Mouse (Mus musculus) embryonic facial prominence, embryonic 14.5 days (tissue): ENCODE data around the gene Theg. TPM values are rescaled to one million over a fixed set of nuclear protein-coding genes. Genes with fewer than 3 reads are reported as not detected.

Experiments used
- ATAC-seq: fragments of 200-750 bp; cut with Nextera tagmentation; 2 replicates; pipeline ENCODE4 v1.8.0; 2017; ENCODE audit warnings: low read depth, moderate number of reproducible peaks, moderate TSS enrichment
- DNase-seq: peaks from one replicate; pipeline ENCODE4 v3.0.0-alpha.2; 2015; ENCODE audit warnings: low spot score
- H3K27ac ChIP-seq: fragments of 300-500 bp; sonication (generic); replicated peaks from 2 replicates; pipeline ENCODE4 v1.5.1; 2014; ENCODE audit warnings: low read depth, mild to moderate bottlenecking, low read length, moderate library complexity
- H3K27me3 ChIP-seq: fragments of 300-500 bp; sonication (generic); replicated peaks from 2 replicates; pipeline ENCODE4 v1.6.1; 2014; ENCODE audit warnings: low read length; ENCODE audit not compliant: control insufficient read depth, insufficient read depth
- H3K36me3 ChIP-seq: fragments of 300-500 bp; sonication (generic); 2 replicates; pipeline ENCODE4 v1.6.1; 2014; ENCODE audit warnings: low read length, mixed read lengths; ENCODE audit not compliant: control insufficient read depth, insufficient read depth
- H3K4me1 ChIP-seq: fragments of 300-500 bp; sonication (generic); 2 replicates; pipeline ENCODE4 v1.6.1; 2014; ENCODE audit warnings: antibody characterized with exemption, low read length; ENCODE audit not compliant: control insufficient read depth, insufficient read depth
- H3K4me2 ChIP-seq: fragments of 300-500 bp; sonication (generic); 2 replicates; pipeline ENCODE4 v1.6.1; 2014; ENCODE audit warnings: low read depth, mild to moderate bottlenecking, low read length, moderate library complexity, mixed read lengths
- H3K4me3 ChIP-seq: fragments of 300-500 bp; sonication (generic); 2 replicates; pipeline ENCODE4 v1.5.1; 2014; ENCODE audit warnings: low read depth, mild to moderate bottlenecking, low read length
- H3K9ac ChIP-seq: fragments of 300-500 bp; sonication (generic); 2 replicates; pipeline ENCODE4 v1.6.1; 2014; ENCODE audit warnings: low read depth, mild to moderate bottlenecking, low read length, moderate library complexity, mixed read lengths
- H3K9me3 ChIP-seq: fragments of 300-500 bp; sonication (generic); 2 replicates; pipeline ENCODE4 v1.6.1; 2016; ENCODE audit warnings: low read length; ENCODE audit not compliant: control insufficient read depth
- WGBS: fragments of 180-500 bp; shearing (Covaris S2); extraction: QIAGEN DNeasy Blood & Tissue Kit; methylation state at CpG from one replicate; pipeline ENCODE4 v1.1.7; 2014; 5-methylcytosine and 5-hydroxymethylcytosine counted together
- polyA plus RNA-seq: library from polyadenylated mRNA; unstranded; fragments of >200 nt; fragmentation: Nextera tagmentation; extraction: Ambion mirVana; gene quantifications from 2 replicates; pipeline ENCODE4 v1.2.1, GENCODE M21; 2014

The Theg gene
- polyA plus RNA-seq, 1 experiment from 2014 or later: not detected

- H3K4me2 ChIP-seq: no peak overlapping the region
- H3K36me3 ChIP-seq: no peaks in the 10 kb centered on the region
- no peak for DNase-seq
- no peaks in the 10 kb centered on the region for H3K9me3 ChIP-seq
- H3K4me1 ChIP-seq: no peaks in the 10 kb centered on the region
- ATAC-seq: no peak
- H3K4me3 ChIP-seq: no peak overlapping the region
- no peak overlapping the region for H3K27ac ChIP-seq
- 90% methylated on average over 5 of the region's 5 CpGs for WGBS
- no peak overlapping the region for H3K9ac ChIP-seq
- H3K27me3 ChIP-seq: no peaks in the 10 kb centered on the region
Measured at GRCm38 (mm10) chr10:79585723-79586122, 1.4 kb downstream of the Theg start.

GRCm38 (mm10) chr10:79585136-79585535, 2.0 kb downstream of the Theg start:
- Histone ChIP-seq H3K27ac (no peak overlapping the region), H3K9ac (no peak overlapping the region), H3K27me3 (no peaks in the 10 kb centered on the region), H3K4me3 (no peak overlapping the region), H3K4me2 (no peak overlapping the region), H3K36me3 (no peaks in the 10 kb centered on the region), H3K9me3 (no peaks in the 10 kb centered on the region), H3K4me1 (no peaks in the 10 kb centered on the region)
- no peak for ATAC-seq
- 94% methylated on average over 6 of the region's 6 CpGs for WGBS
- DNase-seq: no peak

GRCm38 (mm10) chr10:79584426-79584825, 2.7 kb downstream of the Theg start:
- Histone ChIP-seq H3K4me1 (no peaks in the 10 kb centered on the region), H3K4me2 (no peak overlapping the region), H3K27ac (no peak overlapping the region), H3K36me3 (no peaks in the 10 kb centered on the region), H3K9ac (no peak overlapping the region), H3K27me3 (no peaks in the 10 kb centered on the region), H3K9me3 (no peaks in the 10 kb centered on the region), H3K4me3 (no peak overlapping the region)
- DNase-seq: no peak
- ATAC-seq: no peak
- 73% methylated on average over 9 of the region's 9 CpGs for WGBS

- no peaks in the 10 kb centered on the region for H3K27me3 ChIP-seq
- H3K4me1 ChIP-seq: no peaks in the 10 kb centered on the region
- H3K4me2 ChIP-seq: no peak overlapping the region
- DNase-seq: no peak
- ATAC-seq: no peak
- no peak overlapping the region for H3K4me3 ChIP-seq
- no peak overlapping the region for H3K27ac ChIP-seq
- H3K9me3 ChIP-seq: no peaks in the 10 kb centered on the region
- no peak overlapping the region for H3K9ac ChIP-seq
- WGBS: 60% methylated on average over 7 of the region's 7 CpGs
- H3K36me3 ChIP-seq: no peaks in the 10 kb centered on the region
Measured at GRCm38 (mm10) chr10:79584021-79584420, 3.1 kb downstream of the Theg start.

- DNase-seq (no peak), ATAC-seq (no peak)
- no peak overlapping the region for H3K4me3 ChIP-seq
- no peak overlapping the region for H3K4me2 ChIP-seq
- H3K9ac ChIP-seq: no peak overlapping the region
- no peaks in the 10 kb centered on the region for H3K9me3 ChIP-seq
- no peak overlapping the region for H3K27ac ChIP-seq
- 88% methylated on average over 8 of the region's 8 CpGs for WGBS
- no peaks in the 10 kb centered on the region for H3K4me1 ChIP-seq
- no peaks in the 10 kb centered on the region for H3K27me3 ChIP-seq
- H3K36me3 ChIP-seq: no peaks in the 10 kb centered on the region
Measured at GRCm38 (mm10) chr10:79581501-79581900, 5.6 kb downstream of the Theg start.

- ATAC-seq (no peak), DNase-seq (peak; percentile 7)
- Histone ChIP-seq H3K4me3 (no peak overlapping the region), H3K36me3 (no peaks in the 10 kb centered on the region), H3K4me2 (no peak overlapping the region), H3K9ac (no peak overlapping the region), H3K27ac (no peak overlapping the region), H3K4me1 (no peaks in the 10 kb centered on the region), H3K27me3 (no peaks in the 10 kb centered on the region), H3K9me3 (no peaks in the 10 kb centered on the region)
- 51% methylated on average over 6 of the region's 6 CpGs for WGBS
Measured at GRCm38 (mm10) chr10:79580811-79581210, 6.3 kb downstream of the Theg start.

GRCm38 (mm10) chr10:79580356-79580755, 6.8 kb downstream of the Theg start:
- no peaks in the 10 kb centered on the region for H3K9me3 ChIP-seq
- no peaks in the 10 kb centered on the region for H3K36me3 ChIP-seq
- no peak overlapping the region for H3K27ac ChIP-seq
- DNase-seq (no peak), ATAC-seq (no peak)
- no peaks in the 10 kb centered on the region for H3K4me1 ChIP-seq
- WGBS: 65% methylated on average over 7 of the region's 7 CpGs
- no peak overlapping the region for H3K4me2 ChIP-seq
- H3K9ac ChIP-seq: no peak overlapping the region
- no peaks in the 10 kb centered on the region for H3K27me3 ChIP-seq
- no peak overlapping the region for H3K4me3 ChIP-seq

GRCm38 (mm10) chr10:79579781-79580180, 7.3 kb downstream of the Theg start:
- ATAC-seq: no peak
- H3K9me3 ChIP-seq: no peaks in the 10 kb centered on the region
- no peak overlapping the region for H3K4me3 ChIP-seq
- no peaks in the 10 kb centered on the region for H3K36me3 ChIP-seq
- no peak overlapping the region for H3K27ac ChIP-seq
- no peak for DNase-seq
- no peaks in the 10 kb centered on the region for H3K27me3 ChIP-seq
- WGBS: 77% methylated on average over 11 of the region's 12 CpGs
- no peak overlapping the region for H3K4me2 ChIP-seq
- no peaks in the 10 kb centered on the region for H3K4me1 ChIP-seq
- H3K9ac ChIP-seq: no peak overlapping the region

- H3K9me3 ChIP-seq: no peaks in the 10 kb centered on the region
- WGBS: 67% methylated on average over 7 of the region's 7 CpGs
- DNase-seq: no peak
- H3K27ac ChIP-seq: no peak overlapping the region
- no peaks in the 10 kb centered on the region for H3K4me1 ChIP-seq
- no peak overlapping the region for H3K9ac ChIP-seq
- no peak overlapping the region for H3K4me3 ChIP-seq
- no peaks in the 10 kb centered on the region for H3K27me3 ChIP-seq
- H3K4me2 ChIP-seq: no peak overlapping the region
- ATAC-seq: peak; percentile 15; the same call in 1 of the 2 replicates
- no peaks in the 10 kb centered on the region for H3K36me3 ChIP-seq
Measured at GRCm38 (mm10) chr10:79578891-79579290, 8.2 kb downstream of the Theg start.
